Mouse (Mus musculus) olfactory bulb, adult 2 months (tissue): ENCODE measurements around the gene H2al1m.

Source experiments
- CTCF ChIP-seq: fragments of 200-500 bp; IDR thresholded peaks from 2 replicates; pipeline ENCODE4 v1.5.1; 2012; ENCODE audit warnings: low read depth, mild to moderate bottlenecking, low read length, moderate library complexity; ENCODE audit not compliant: insufficient read depth
- POLR2A ChIP-seq: fragments of 200-500 bp; IDR thresholded peaks from 2 replicates; pipeline ENCODE4 v1.6.1; 2012; ENCODE audit warnings: mild to moderate bottlenecking, low read depth, low read length, moderate library complexity; ENCODE audit not compliant: insufficient read depth

DNA sequence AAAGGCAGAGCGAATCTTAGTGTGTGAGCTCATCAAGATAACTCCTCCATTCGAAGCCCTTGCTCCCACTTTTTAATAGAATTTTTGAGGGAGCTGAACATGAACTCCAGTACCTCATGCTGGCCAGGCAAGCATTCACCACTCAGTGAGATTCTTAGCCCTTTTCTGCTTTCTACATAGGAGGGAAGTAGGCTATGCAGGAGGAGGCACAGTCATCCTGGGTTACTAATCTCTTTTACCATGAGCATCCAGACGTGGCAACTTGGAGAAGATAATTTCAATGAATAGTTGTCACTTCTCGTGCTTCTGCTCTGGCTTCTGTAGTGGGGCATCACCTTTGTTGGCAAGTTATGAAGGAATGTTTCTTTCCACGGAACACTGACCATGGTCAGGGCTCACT lies 26.8 kb upstream of the H2al1m start, which contains the start of gene Gm14862:
- TF ChIP-seq CTCF = no peak
- TF ChIP-seq POLR2A = no peak
